Mouse (Mus musculus) frontal cortex, adult (tissue): ENCODE measurements around the gene Akr1c18.
"Not testable (repeated sequence)": the region's sequence is repeated elsewhere in the genome, so short reads cannot be mapped to it uniquely, and the experiment has no call there.

ENCODE experiments used
- ATAC-seq: cut with Nextera tagmentation; 2 replicates; pipeline ENCODE4 v1.9.2; 2017; ENCODE audit warnings: mild to moderate bottlenecking, moderate library complexity, mixed read lengths; ENCODE audit not compliant: low TSS enrichment

The Akr1c18 gene

GRCm38 (mm10) chr13:4150518-4150917, at the start of gene Akr1c18:
TSS of gene Akr1c18 (minus strand) at chr13:4150654.
- ATAC-seq: peak; percentile 100

- ATAC-seq: no peak
These were observed 42.1 kb upstream of the Akr1c18 start for GRCm38 (mm10) chr13:4192511-4192910.

- no peak for ATAC-seq
These were observed 40.5 kb upstream of the Akr1c18 start, which contains the start of gene Akr1c13 for GRCm38 (mm10) chr13:4190904-4191303. TSS of gene Akr1c13 (plus strand) at chr13:4191150.

- ATAC-seq: peak; percentile 64; the same call in 1 of the 2 replicates
These were observed 37.7 kb upstream of the Akr1c18 start for GRCm38 (mm10) chr13:4188174-4188573.

GRCm38 (mm10) chr13:4186641-4187411, 36.4 kb upstream of the Akr1c18 start:
- not testable (repeated sequence) for ATAC-seq

GRCm38 (mm10) chr13:4183116-4183515, 32.7 kb upstream of the Akr1c18 start:
- ATAC-seq: no peak

- not testable (repeated sequence) for ATAC-seq
These were observed 30.9 kb upstream of the Akr1c18 start for GRCm38 (mm10) chr13:4181321-4181720.

GRCm38 (mm10) chr13:4172978-4173377, 22.5 kb upstream of the Akr1c18 start:
- ATAC-seq: no peak

- ATAC-seq: no peak
These were observed 17.6 kb upstream of the Akr1c18 start for GRCm38 (mm10) chr13:4168006-4168405.

- no peak for ATAC-seq
These were observed 4.8 kb upstream of the Akr1c18 start for GRCm38 (mm10) chr13:4155286-4155685.

- ATAC-seq: no peak
These were observed 3.1 kb upstream of the Akr1c18 start for GRCm38 (mm10) chr13:4153593-4153992.

GRCm38 (mm10) chr13:4152908-4153307, 2.5 kb upstream of the Akr1c18 start:
- ATAC-seq: no peak

- no peak for ATAC-seq
These were observed 6.2 kb downstream of the Akr1c18 start for GRCm38 (mm10) chr13:4144261-4144660.

- ATAC-seq: no peak
These were observed 17.4 kb downstream of the Akr1c18 start for GRCm38 (mm10) chr13:4133070-4133469.

GRCm38 (mm10) chr13:4131721-4132120, 18.7 kb downstream of the Akr1c18 start:
- no peak for ATAC-seq

- ATAC-seq: no peak
These were observed 19.1 kb downstream of the Akr1c18 start for GRCm38 (mm10) chr13:4131317-4131716.

- ATAC-seq: peak; percentile 92
These were observed 21.4 kb downstream of the Akr1c18 start for GRCm38 (mm10) chr13:4129100-4129499.

- not testable (repeated sequence) for ATAC-seq
These were observed 24.6 kb downstream of the Akr1c18 start for GRCm38 (mm10) chr13:4125846-4126245.

- ATAC-seq: not testable (repeated sequence)
These were observed 26.0 kb downstream of the Akr1c18 start for GRCm38 (mm10) chr13:4124471-4124870.

- no peak for ATAC-seq
These were observed 27.3 kb downstream of the Akr1c18 start for GRCm38 (mm10) chr13:4123146-4123545.

- ATAC-seq: no peak
These were observed 31.1 kb downstream of the Akr1c18 start for GRCm38 (mm10) chr13:4119181-4119904.

GRCm38 (mm10) chr13:4110281-4111188, 39.9 kb downstream of the Akr1c18 start:
- peak; percentile 97 for ATAC-seq
